Mouse (Mus musculus): ENCODE measurements around the gene Ppan. TPM values are rescaled to one million over a fixed set of nuclear protein-coding genes. Genes with fewer than 3 reads are reported as not detected.
A peak's percentile ranks its signal among the peaks of the same experiment; 100 is the strongest.

The Ppan gene
- polyA plus RNA-seq, 1 experiment from 2014 or later: 49.5 TPM

DNA sequence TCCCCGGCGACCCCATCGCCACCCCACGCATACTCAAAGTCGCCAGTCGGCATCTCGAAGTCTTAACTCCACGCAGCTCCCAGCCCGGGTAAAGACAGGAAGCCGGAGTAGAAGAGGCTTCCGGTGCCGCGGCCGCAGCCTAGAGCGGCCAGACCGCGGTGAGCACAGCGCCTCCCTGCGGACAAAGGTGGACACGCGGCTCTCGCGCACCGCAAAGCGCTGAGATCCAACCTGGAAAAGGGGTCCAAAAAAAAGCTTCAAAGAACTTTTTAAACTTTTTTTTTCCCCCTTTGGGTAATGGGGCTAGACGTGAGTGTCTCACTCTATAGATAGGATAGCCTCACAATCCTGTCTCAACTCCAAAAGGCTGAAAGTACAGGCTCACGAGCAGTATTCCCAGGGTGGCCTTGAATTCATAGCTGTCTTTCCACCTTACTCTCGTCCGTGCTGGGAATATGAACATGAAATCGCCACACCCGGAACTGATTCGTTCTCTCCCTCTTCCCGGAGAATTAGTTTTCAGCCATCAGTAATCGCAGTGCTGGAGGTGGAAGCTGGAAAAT is 10.6 kb downstream of the Ppan start, which contains the start of gene Eif3g:
TSS of gene Eif3g (minus strand) at position 113 of the 563 bp plus-strand sequence.
- H3K27me3 ChIP-seq: no peaks in the 10 kb centered on the region
- H3K4me1 ChIP-seq (replicated peaks): peaks cover 16% of the 10 kb centered on the region
- H3K9ac ChIP-seq (replicated peaks): peak within 1 kb of the TSS; percentile 96
- H3K27ac ChIP-seq: 0 out of 2 replicates have a peak within 1 kb of the TSS, but pooled peaks have one; percentile 35
- H3K9me3 ChIP-seq: no peaks in the 10 kb centered on the region
- H3K36me3 ChIP-seq: peaks cover 33% of the 10 kb centered on the region
- 4% methylated on average over 34 of the region's 34 CpGs for WGBS
- H3K4me3 ChIP-seq (replicated peaks): peak within 1 kb of the TSS; percentile 94
- peak; percentile 89 for ATAC-seq
- H3K4me2 ChIP-seq (replicated peaks): peak within 1 kb of the TSS; percentile 98

- no peak overlapping the region for H3K27ac ChIP-seq
- no peak for ATAC-seq
- H3K4me1 ChIP-seq (replicated peaks): peaks cover 16% of the 10 kb centered on the region
- no peaks in the 10 kb centered on the region for H3K27me3 ChIP-seq
- H3K4me3 ChIP-seq (replicated peaks): no peak overlapping the region
- no peak overlapping the region for H3K4me2 ChIP-seq (replicated peaks)
- WGBS: 19% methylated on average over 13 of the region's 13 CpGs
- peaks cover 29% of the 10 kb centered on the region for H3K36me3 ChIP-seq
- no peak overlapping the region for H3K9ac ChIP-seq (replicated peaks)
- H3K9me3 ChIP-seq: no peaks in the 10 kb centered on the region
Observed at GRCm38 (mm10) chr9:20901466-20902173, 13.6 kb downstream of the Ppan start.

DNA sequence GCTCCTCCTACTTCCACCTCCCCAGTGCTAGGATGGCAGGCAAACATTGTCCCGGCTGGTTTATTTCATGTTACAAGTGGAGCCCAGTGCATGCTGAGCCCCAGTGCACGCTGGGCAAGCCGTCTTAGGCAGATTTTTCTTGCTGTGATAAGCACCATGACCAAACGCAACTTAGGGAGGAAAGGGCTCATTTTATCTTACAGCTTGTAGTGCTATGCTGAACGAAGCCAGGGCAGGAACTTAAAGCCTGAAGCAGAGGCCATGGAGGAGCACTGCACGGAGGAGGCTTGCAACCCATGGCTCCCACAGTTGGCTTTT is 14.2 kb downstream of the Ppan start:
- Histone ChIP-seq H3K36me3 (peaks cover 31% of the 10 kb centered on the region), H3K4me3 (replicated peaks) (no peak overlapping the region), H3K4me2 (replicated peaks) (no peak overlapping the region), H3K9ac (replicated peaks) (no peak overlapping the region), H3K27ac (no peak overlapping the region), H3K9me3 (no peaks in the 10 kb centered on the region), H3K4me1 (replicated peaks) (peaks cover 11% of the 10 kb centered on the region), H3K27me3 (no peaks in the 10 kb centered on the region)
- 43% methylated on average over 6 of the region's 6 CpGs for WGBS
- ATAC-seq: no peak

GRCm38 (mm10) chr9:20909948-20910347 is 22.0 kb downstream of the Ppan start:
- Histone ChIP-seq H3K9me3 (no peaks in the 10 kb centered on the region), H3K36me3 (peaks cover 99% of the 10 kb centered on the region), H3K27me3 (no peaks in the 10 kb centered on the region), H3K9ac (replicated peaks) (no peak overlapping the region), H3K4me3 (replicated peaks) (no peak overlapping the region), H3K4me2 (replicated peaks) (no peak overlapping the region), H3K27ac (no peak overlapping the region), H3K4me1 (replicated peaks) (no peaks in the 10 kb centered on the region)
- no peak for ATAC-seq
- WGBS: 92% methylated on average over 9 of the region's 9 CpGs

DNA sequence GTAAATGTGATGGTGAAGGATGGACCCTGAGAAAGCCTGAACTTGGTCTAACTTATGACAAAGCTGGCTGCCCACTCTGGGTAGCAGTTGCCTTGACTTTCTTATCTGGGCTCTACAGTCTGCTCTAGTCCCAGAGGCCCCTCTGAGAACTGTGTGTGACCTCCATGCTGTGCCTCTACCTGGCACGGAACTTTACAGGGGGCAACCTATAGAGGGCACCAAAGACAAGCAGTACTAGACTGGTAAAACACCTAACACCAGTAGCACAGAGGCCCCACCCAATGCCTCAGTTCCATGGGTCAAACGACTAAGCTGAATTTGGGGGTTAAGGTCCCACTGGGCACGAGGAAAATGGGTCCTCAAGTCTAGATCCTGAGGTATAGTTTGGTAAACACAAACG is 28.2 kb downstream of the Ppan start:
- no peak overlapping the region for H3K4me3 ChIP-seq (replicated peaks)
- no peaks in the 10 kb centered on the region for H3K27me3 ChIP-seq
- H3K9ac ChIP-seq (replicated peaks): 0 out of 2 replicates have a peak overlapping the region, but pooled peaks have one; percentile 2
- H3K4me2 ChIP-seq (replicated peaks): no peak overlapping the region
- H3K9me3 ChIP-seq: no peaks in the 10 kb centered on the region
- H3K4me1 ChIP-seq (replicated peaks): no peaks in the 10 kb centered on the region
- H3K27ac ChIP-seq: no peak overlapping the region
- WGBS: 90% methylated on average over 4 of the region's 4 CpGs
- peaks cover 100% of the 10 kb centered on the region for H3K36me3 ChIP-seq
- ATAC-seq: no peak

- no peaks in the 10 kb centered on the region for H3K4me1 ChIP-seq (replicated peaks)
- no peak overlapping the region for H3K9ac ChIP-seq (replicated peaks)
- H3K27ac ChIP-seq: no peak overlapping the region
- no peak overlapping the region for H3K4me2 ChIP-seq (replicated peaks)
- WGBS: 98% methylated on average over 3 of the region's 3 CpGs
- no peaks in the 10 kb centered on the region for H3K9me3 ChIP-seq
- H3K4me3 ChIP-seq (replicated peaks): no peak overlapping the region
- ATAC-seq: no peak
- H3K27me3 ChIP-seq: no peaks in the 10 kb centered on the region
- peaks cover 99% of the 10 kb centered on the region for H3K36me3 ChIP-seq
Observed at GRCm38 (mm10) chr9:20923258-20923657, 35.3 kb downstream of the Ppan start.

Small RNAs within 50 kb of the gene (microRNA-seq; reads per million reads assigned to microRNA genes)
- 2.1 reads per million, percentile 2 among the genes with 10 or more reads in this experiment for gene Mir7081

Other genes starting within 250 kb of the Ppan start
- 541 and 558 TPM in 2 replicates for gene Ubl5, start 245.3 kb upstream of the Ppan start, polyA plus RNA-seq (2015; fragmentation: Nextera tagmentation; extraction: Ambion mirVana)
- 17.7 and 19.0 TPM in 2 replicates for gene Fbxl12, start 243.4 kb upstream of the Ppan start, polyA plus RNA-seq (2015; fragmentation: Nextera tagmentation; extraction: Ambion mirVana)
- 62.0 and 63.2 TPM in 2 replicates for gene Pin1, start 236.1 kb upstream of the Ppan start, polyA plus RNA-seq (2015; fragmentation: Nextera tagmentation; extraction: Ambion mirVana)
- 92.0 and 96.7 TPM in 2 replicates for gene Olfm2, start 141.8 kb upstream of the Ppan start, polyA plus RNA-seq (2015; fragmentation: Nextera tagmentation; extraction: Ambion mirVana)
- gene Col5a3, start 73.1 kb upstream of the Ppan start, polyA plus RNA-seq (2015; fragmentation: Nextera tagmentation; extraction: Ambion mirVana): 0.32 and 0.35 TPM in 2 replicates
- not detected in 2 replicates for gene Rdh8, start 69.7 kb upstream of the Ppan start, polyA plus RNA-seq (2015; fragmentation: Nextera tagmentation; extraction: Ambion mirVana)
- gene A230050P20Rik, start 19.5 kb upstream of the Ppan start, polyA plus RNA-seq (2015; fragmentation: Nextera tagmentation; extraction: Ambion mirVana): 0.94 and 1.1 TPM in 2 replicates
- gene Angptl6, start 8.4 kb upstream of the Ppan start, polyA plus RNA-seq (2015; fragmentation: Nextera tagmentation; extraction: Ambion mirVana): 8.0 and 10.4 TPM in 2 replicates
- 273 and 291 TPM in 2 replicates for gene Eif3g, start 10.4 kb downstream of the Ppan start, polyA plus RNA-seq (2015; fragmentation: Nextera tagmentation; extraction: Ambion mirVana)
- 75.2 and 76.3 TPM in 2 replicates for gene Dnmt1, start 71.7 kb downstream of the Ppan start, polyA plus RNA-seq (2015; fragmentation: Nextera tagmentation; extraction: Ambion mirVana)
- gene S1pr2, start 88.6 kb downstream of the Ppan start, polyA plus RNA-seq (2015; fragmentation: Nextera tagmentation; extraction: Ambion mirVana): 8.5 and 9.5 TPM in 2 replicates
- gene Mrpl4, start 114.6 kb downstream of the Ppan start, polyA plus RNA-seq (2015; fragmentation: Nextera tagmentation; extraction: Ambion mirVana): 98.1 and 102 TPM in 2 replicates
- 2.9 and 3.9 TPM in 2 replicates for gene Icam1, start 127.8 kb downstream of the Ppan start, polyA plus RNA-seq (2015; fragmentation: Nextera tagmentation; extraction: Ambion mirVana)
- gene Icam4, start 141.2 kb downstream of the Ppan start, polyA plus RNA-seq (2015; fragmentation: Nextera tagmentation; extraction: Ambion mirVana): 0.23 TPM in 2 replicates
- gene Icam5, start 143.9 kb downstream of the Ppan start, polyA plus RNA-seq (2015; fragmentation: Nextera tagmentation; extraction: Ambion mirVana): 0.32 and 0.34 TPM in 2 replicates
- 1.8 and 2.0 TPM in 2 replicates for gene Zglp1, start 178.9 kb downstream of the Ppan start, polyA plus RNA-seq (2015; fragmentation: Nextera tagmentation; extraction: Ambion mirVana)
- gene Gm49373, start 184.9 kb downstream of the Ppan start, polyA plus RNA-seq (2015; fragmentation: Nextera tagmentation; extraction: Ambion mirVana): 1.0 and 1.2 TPM in 2 replicates
- 54.4 and 54.8 TPM in 2 replicates for gene Fdx1l, start 185.4 kb downstream of the Ppan start, polyA plus RNA-seq (2015; fragmentation: Nextera tagmentation; extraction: Ambion mirVana)
- 1.6 and 1.8 TPM in 2 replicates for gene Gm38431, start 203.8 kb downstream of the Ppan start, polyA plus RNA-seq (2015; fragmentation: Nextera tagmentation; extraction: Ambion mirVana)
- 33.4 and 40.7 TPM in 2 replicates for gene Raver1, start 203.8 kb downstream of the Ppan start, polyA plus RNA-seq (2015; fragmentation: Nextera tagmentation; extraction: Ambion mirVana)
- 11.5 and 12.2 TPM in 2 replicates for gene Tyk2, start 243.1 kb downstream of the Ppan start, polyA plus RNA-seq (2015; fragmentation: Nextera tagmentation; extraction: Ambion mirVana)